Mouse (Mus musculus): ENCODE data around the gene Mlana. TPM values are rescaled to one million over a fixed set of nuclear protein-coding genes. Genes with fewer than 3 reads are reported as not detected.

Gene Mlana
- polyA plus RNA-seq, 1 experiment from 2014 or later = 0.21 TPM

DNA sequence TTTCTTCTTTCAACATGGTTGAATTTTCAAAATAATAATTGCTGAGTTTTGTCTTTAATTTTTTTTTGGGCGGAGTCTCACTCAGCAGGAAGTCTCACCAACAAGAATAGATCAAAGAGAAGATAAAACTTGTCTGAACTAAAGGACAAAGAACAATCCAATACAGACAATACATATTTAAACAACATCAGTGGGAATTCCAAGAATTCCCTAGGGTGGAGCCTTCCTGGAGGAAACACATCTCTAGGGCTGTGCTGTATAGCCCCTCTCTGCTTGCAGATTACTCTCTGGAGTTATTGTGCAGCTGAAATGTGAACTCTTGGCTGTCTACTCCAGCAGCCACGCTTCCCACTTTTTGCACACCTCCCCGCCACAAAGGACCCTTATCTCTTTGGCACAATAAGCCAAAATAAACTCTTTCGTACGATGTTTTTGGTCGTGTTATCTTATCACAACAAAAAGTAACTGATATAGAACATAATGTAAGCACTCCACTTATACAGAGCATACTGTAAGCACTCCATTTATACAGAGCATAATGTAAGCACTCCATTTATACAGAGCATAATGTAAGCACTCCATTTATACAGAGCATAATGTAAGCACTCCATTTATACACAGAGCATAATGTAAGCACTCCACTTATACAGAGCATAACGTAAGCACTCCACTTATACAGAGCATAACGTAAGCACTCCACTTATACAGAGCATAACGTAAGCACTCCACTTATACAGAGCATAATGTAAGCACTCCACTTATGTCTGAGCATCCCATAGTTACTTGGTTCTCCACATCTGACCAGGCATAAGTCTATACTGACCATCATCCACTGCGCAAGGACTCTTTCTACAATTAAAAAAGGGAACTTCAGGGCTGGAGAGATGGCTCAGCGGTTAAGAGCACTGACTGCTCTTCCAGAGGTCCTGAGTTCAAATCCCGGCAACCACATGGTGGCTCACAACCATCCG, 17.2 kb upstream of the Mlana start:
- Histone ChIP-seq H3K36me3 (replicated peaks) (no peaks in the 10 kb centered on the region), H3K4me1 (no peaks in the 10 kb centered on the region), H3K9me3 (peaks cover 11% of the 10 kb centered on the region; the same call in 1 of the 2 replicates), H3K4me3 (no peak overlapping the region), H3K27me3 (ENCODE audit: poor library complexity, severe bottlenecking) (no peaks in the 10 kb centered on the region), H3K27ac (no peak overlapping the region)
- 90% methylated on average over 13 of the region's 13 CpGs for WGBS
- no peak for DNase-seq (ENCODE audit: extremely low spot score, low spot score)

DNA sequence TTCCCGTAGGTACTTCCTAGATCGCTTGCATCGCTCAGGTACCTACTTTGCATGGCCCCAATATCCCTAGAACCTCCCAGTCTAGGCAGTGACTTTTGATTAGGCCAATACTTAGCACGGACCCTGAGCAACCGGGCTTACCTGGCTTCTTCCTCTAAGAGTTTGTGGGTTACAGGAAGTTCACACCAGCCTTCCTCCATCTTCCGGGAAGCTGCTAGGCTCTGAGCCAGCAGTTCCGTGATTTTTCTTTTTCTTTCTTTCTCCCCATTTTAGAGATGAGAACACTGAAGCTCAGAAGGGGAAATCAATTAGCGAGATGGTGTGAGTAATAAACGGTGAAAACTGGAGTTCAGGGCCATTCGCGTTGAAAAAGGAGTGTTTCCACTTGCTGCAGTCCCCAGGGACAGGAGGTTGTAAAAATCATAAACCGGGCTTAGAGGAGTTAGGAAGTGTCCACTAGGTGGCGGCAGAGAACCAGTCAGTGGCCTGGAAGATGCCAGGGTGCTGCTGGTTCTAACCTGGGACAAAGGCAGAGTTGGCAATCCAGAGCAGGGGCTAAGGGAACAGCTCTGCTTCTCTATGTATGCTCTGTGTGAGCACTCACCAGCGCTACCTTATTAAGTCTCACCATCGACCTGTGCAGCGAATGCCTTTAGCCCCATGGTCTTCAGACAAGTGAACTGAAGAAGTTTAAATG, 13.6 kb upstream of the Mlana start:
- Histone ChIP-seq H3K27ac (no peak overlapping the region), H3K4me1 (no peaks in the 10 kb centered on the region), H3K36me3 (replicated peaks) (no peaks in the 10 kb centered on the region), H3K9me3 (peaks cover 18% of the 10 kb centered on the region; the same call in 1 of the 2 replicates), H3K4me3 (no peak overlapping the region), H3K27me3 (ENCODE audit: poor library complexity, severe bottlenecking) (no peaks in the 10 kb centered on the region)
- peak; percentile 72 for DNase-seq (ENCODE audit: extremely low spot score, low spot score)
- 56% methylated on average over 16 of the region's 16 CpGs for WGBS

DNA sequence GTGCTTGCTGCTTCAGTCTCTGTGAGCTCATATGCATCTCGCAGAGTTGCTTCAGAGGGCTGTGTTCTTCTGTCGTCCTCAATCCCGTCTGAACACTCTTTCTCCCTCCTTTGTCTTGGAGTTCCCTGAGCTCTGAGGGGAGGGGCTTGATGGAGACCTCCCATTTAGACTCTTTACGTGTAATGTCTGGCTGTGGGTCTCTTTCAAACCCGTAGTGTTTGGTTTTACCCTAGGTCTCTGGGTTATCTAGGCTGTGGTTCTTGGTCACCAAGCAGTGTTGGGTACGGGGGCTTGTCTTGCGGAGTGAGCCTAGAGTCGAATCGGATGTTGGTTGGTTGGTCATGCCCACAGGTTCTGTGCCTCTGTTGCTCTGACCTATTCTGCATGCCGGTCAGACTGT, 2.6 kb upstream of the Mlana start:
- no peak for DNase-seq (ENCODE audit: extremely low spot score, low spot score)
- no peak overlapping the region for H3K27ac ChIP-seq
- WGBS = 91% methylated on average over 10 of the region's 10 CpGs
- H3K4me3 ChIP-seq = no peak overlapping the region
- no peaks in the 10 kb centered on the region for H3K36me3 ChIP-seq (replicated peaks)
- H3K9me3 ChIP-seq = peaks cover 3% of the 10 kb centered on the region; the same call in 1 of the 2 replicates
- peaks cover 6% of the 10 kb centered on the region; the same call in 1 of the 2 replicates for H3K4me1 ChIP-seq
- H3K27me3 ChIP-seq (ENCODE audit: poor library complexity, severe bottlenecking) = no peaks in the 10 kb centered on the region

DNA sequence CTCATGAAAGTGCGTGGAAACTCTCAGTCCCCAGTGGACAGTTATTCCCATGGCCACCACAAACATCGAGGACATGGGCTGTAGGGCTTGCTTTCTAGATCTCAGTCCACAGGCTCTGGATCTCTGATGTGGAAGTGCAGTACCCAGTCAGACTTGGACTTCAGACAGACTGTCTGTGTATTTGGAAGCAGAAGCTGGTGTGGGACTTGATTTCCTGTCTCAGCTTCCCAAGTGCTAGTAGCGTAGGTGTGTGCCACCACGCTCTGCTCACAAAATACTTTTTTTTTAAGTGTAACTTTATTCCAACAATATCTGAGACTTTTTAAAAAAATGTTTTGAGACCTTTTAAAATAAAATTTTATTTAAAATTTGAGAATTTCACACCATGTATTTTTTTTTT, 1.3 kb upstream of the Mlana start:
- H3K4me1 ChIP-seq = peaks cover 6% of the 10 kb centered on the region; the same call in 1 of the 2 replicates
- no peaks in the 10 kb centered on the region for H3K36me3 ChIP-seq (replicated peaks)
- H3K27ac ChIP-seq = no peak overlapping the region
- no peaks in the 10 kb centered on the region for H3K27me3 ChIP-seq (ENCODE audit: poor library complexity, severe bottlenecking)
- H3K9me3 ChIP-seq = peaks cover 3% of the 10 kb centered on the region; the same call in 1 of the 2 replicates
- DNase-seq (ENCODE audit: extremely low spot score, low spot score) = no peak
- no peak overlapping the region for H3K4me3 ChIP-seq
- WGBS = 92% methylated on average over 4 of the region's 4 CpGs

DNA sequence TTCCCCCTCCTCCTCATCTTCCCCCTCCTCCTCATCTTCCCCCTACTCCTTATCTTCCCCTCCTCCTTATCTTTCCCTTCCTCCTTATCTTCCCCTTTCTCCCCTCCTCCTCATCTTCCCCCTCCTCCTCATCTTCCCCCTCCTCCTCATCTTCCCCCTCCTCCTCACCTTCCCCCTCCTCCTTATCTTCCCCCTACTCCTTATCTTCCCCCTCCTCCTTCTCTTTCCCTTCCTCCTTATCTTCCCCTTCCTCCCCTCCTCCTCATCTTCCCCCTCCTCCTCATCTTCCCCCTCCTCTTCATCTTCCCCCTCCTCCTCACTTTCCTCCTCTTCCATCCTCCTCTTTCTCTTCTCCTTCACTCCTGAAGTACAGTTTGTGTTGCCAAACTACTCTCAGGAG, 784 bp upstream of the Mlana start:
- peaks cover 6% of the 10 kb centered on the region; the same call in 1 of the 2 replicates for H3K4me1 ChIP-seq
- peaks cover 3% of the 10 kb centered on the region; the same call in 1 of the 2 replicates for H3K9me3 ChIP-seq
- no peak overlapping the region for H3K4me3 ChIP-seq
- no peaks in the 10 kb centered on the region for H3K36me3 ChIP-seq (replicated peaks)
- no peaks in the 10 kb centered on the region for H3K27me3 ChIP-seq (ENCODE audit: poor library complexity, severe bottlenecking)
- no peak overlapping the region for H3K27ac ChIP-seq
- no peak for DNase-seq (ENCODE audit: extremely low spot score, low spot score)

DNA sequence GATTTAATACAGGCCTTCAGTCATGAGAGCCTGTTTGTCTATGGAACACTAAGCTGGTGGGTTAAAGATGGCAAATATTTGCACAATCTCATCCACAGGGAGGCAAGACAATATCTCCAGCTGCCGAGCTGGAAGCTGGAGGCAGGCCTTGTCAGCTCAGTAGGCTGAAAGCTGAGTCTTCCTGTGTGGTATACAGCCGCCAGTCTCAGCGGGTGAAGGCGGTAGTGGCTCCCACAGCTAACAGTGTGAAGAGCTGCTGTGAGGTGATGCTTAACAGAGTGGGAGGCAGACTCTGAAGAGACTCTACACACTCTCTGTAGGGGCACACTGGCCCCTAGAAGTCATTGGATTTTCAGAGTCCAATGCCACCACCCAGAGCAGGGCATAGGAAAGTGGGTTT, 4.1 kb downstream of the Mlana start:
- no peaks in the 10 kb centered on the region for H3K27me3 ChIP-seq (ENCODE audit: poor library complexity, severe bottlenecking)
- WGBS = 86% methylated on average over 4 of the region's 4 CpGs
- H3K4me1 ChIP-seq = peaks cover 14% of the 10 kb centered on the region
- H3K4me3 ChIP-seq = no peak overlapping the region
- H3K9me3 ChIP-seq = no peaks in the 10 kb centered on the region
- no peaks in the 10 kb centered on the region for H3K36me3 ChIP-seq (replicated peaks)
- DNase-seq (ENCODE audit: extremely low spot score, low spot score) = no peak
- H3K27ac ChIP-seq = no peak overlapping the region

DNA sequence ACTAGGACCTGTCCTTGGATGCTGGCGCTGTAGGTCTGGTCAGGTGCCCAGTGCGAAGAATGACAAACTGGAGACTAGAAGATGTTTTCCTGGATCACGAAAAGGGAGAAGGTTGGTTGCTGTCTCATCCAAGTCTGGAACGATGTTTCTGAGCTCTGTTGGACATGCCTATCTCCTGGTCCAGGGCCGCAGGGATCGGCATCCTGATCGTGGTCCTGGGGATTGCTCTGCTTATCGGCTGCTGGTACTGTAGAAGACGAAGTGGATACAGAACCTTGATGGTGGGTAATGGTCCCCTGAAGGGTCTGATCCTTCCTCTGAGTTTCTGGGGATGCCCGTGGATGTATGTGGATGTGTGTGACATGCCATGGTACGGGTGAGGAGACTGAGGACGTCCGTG, 6.8 kb downstream of the Mlana start:
- H3K27me3 ChIP-seq (ENCODE audit: poor library complexity, severe bottlenecking) = no peaks in the 10 kb centered on the region
- no peak for DNase-seq (ENCODE audit: extremely low spot score, low spot score)
- no peak overlapping the region for H3K27ac ChIP-seq
- no peak overlapping the region for H3K4me3 ChIP-seq
- no peaks in the 10 kb centered on the region for H3K9me3 ChIP-seq
- peaks cover 19% of the 10 kb centered on the region for H3K4me1 ChIP-seq
- no peaks in the 10 kb centered on the region for H3K36me3 ChIP-seq (replicated peaks)
- 94% methylated on average over 13 of the region's 13 CpGs for WGBS

DNA sequence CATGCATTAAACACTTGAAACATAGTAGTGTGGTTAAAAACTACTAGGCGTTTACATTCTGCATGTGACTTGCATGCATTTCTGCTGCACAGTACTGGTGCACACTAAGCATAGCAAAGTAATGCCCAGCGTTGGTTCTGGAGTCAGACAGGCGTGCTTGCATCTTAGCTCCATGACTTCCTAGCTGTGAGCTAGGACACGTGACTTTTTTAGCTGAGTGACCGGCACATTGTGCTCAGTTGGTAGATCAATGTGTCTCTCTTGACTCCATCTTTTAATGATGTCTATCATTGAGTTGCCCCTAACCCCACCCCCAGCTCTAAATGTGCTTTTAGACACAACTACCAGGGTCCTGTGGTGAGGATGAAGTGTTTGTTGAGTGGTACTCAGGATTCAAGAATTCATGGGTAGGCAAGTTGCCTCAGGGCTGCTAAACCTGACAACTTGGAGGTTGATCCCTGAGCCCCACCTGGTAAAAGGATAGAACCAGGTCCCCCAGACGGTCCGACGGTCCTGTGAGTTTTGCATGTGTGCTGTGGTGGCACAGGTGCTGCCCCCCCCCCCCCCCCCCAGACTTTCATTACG, 9.8 kb downstream of the Mlana start:
- H3K4me3 ChIP-seq = no peak overlapping the region
- WGBS = 90% methylated on average over 9 of the region's 9 CpGs
- H3K9me3 ChIP-seq = no peaks in the 10 kb centered on the region
- no peaks in the 10 kb centered on the region for H3K36me3 ChIP-seq (replicated peaks)
- peaks cover 19% of the 10 kb centered on the region for H3K4me1 ChIP-seq
- no peak overlapping the region for H3K27ac ChIP-seq
- DNase-seq (ENCODE audit: extremely low spot score, low spot score) = no peak
- H3K27me3 ChIP-seq (ENCODE audit: poor library complexity, severe bottlenecking) = no peaks in the 10 kb centered on the region

DNA sequence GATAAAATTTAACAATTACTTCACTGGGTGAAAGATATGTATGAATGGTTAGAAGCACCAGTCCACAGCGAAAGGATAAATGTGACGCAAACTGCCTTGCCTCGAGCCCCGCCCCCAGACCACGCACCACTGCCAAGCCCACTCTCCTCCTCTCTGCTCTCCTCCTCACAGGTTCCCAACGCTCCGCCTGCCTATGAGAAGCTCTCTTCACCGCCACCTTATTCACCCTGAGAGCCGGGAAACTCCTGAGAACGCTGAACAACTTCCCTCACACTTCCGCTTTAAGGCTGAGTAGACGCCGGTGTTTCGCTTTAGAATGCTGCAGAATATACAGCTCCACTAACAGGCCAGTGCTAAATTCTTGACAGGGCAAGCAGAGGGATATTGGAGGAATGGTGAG, 10.4 kb downstream of the Mlana start:
- Histone ChIP-seq H3K9me3 (no peaks in the 10 kb centered on the region), H3K4me1 (peaks cover 14% of the 10 kb centered on the region), H3K27ac (no peak overlapping the region), H3K4me3 (no peak overlapping the region), H3K27me3 (ENCODE audit: poor library complexity, severe bottlenecking) (no peaks in the 10 kb centered on the region), H3K36me3 (replicated peaks) (no peaks in the 10 kb centered on the region)
- WGBS = 69% methylated on average over 14 of the region's 14 CpGs
- DNase-seq (ENCODE audit: extremely low spot score, low spot score) = no peak

DNA sequence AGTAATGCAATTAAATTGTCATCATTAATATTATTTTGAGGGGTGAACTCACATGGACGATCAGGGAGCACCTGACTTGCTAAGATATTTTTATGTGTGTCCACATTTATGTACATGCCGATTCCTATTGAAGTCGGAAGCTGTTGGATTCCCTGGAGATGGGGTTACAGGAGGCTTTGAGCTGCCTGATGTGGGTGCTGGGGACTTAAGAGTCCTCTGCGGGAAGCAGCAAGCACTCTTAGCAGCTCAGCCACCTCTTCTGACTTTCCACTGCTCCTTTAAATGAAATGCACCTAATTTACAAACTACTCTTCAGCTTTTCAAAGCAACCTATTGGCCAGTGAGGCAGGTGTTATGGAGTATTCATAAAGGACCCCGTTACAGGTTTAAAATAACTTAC, 10.8 kb downstream of the Mlana start:
- Histone ChIP-seq H3K4me1 (peaks cover 11% of the 10 kb centered on the region; the same call in 1 of the 2 replicates), H3K27me3 (ENCODE audit: poor library complexity, severe bottlenecking) (no peaks in the 10 kb centered on the region), H3K4me3 (no peak overlapping the region), H3K9me3 (no peaks in the 10 kb centered on the region), H3K27ac (no peak overlapping the region), H3K36me3 (replicated peaks) (no peaks in the 10 kb centered on the region)
- WGBS = 76% methylated on average over 5 of the region's 5 CpGs
- DNase-seq (ENCODE audit: extremely low spot score, low spot score) = no peak

DNA sequence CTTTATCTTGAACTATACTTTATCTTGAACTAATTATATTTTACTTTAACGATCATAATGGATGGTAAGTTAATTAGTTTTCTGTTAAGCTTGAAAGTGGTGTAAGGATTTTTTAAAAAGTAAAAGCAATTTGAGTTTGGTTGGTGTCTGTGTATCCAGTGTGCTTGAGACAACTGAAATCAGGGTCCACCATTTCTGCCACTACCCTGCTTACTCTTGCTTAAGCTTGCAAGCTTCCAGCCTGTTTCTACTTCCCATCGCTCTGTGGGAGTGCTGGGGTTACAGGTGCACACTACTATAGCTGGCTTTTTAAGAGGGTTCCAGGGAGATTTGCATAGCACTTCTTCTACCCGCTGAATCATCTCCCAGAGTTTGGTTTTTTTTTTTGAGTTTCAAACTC, 11.8 kb downstream of the Mlana start:
- Histone ChIP-seq H3K27ac (no peak overlapping the region), H3K4me3 (no peak overlapping the region), H3K4me1 (peaks cover 11% of the 10 kb centered on the region; the same call in 1 of the 2 replicates), H3K27me3 (ENCODE audit: poor library complexity, severe bottlenecking) (no peaks in the 10 kb centered on the region), H3K9me3 (no peaks in the 10 kb centered on the region), H3K36me3 (replicated peaks) (no peaks in the 10 kb centered on the region)
- WGBS = 78% methylated on average over 3 of the region's 3 CpGs
- no peak for DNase-seq (ENCODE audit: extremely low spot score, low spot score)

DNA sequence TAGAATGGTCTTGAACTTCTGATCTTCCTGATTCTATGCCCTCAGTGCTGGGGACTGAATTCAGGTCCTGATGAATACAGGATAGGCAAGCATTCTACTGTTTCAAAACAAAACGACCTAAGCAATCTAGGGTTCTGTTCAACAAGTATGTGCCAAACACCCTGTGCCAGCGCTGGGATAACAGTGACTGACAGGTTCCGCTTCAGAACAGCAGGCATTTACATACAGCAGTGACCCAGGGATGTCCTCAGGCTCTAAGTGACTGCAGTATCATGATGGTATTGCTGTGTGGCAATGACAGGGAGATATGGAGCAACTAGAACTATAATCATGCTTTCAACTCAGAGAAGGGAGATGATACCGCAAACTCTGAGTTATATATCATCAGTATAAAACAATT, 15.8 kb downstream of the Mlana start:
- Histone ChIP-seq H3K27me3 (ENCODE audit: poor library complexity, severe bottlenecking) (no peaks in the 10 kb centered on the region), H3K27ac (no peak overlapping the region), H3K4me1 (peaks cover 5% of the 10 kb centered on the region; the same call in 1 of the 2 replicates), H3K36me3 (replicated peaks) (peaks cover 29% of the 10 kb centered on the region), H3K4me3 (no peak overlapping the region), H3K9me3 (no peaks in the 10 kb centered on the region)
- no peak for DNase-seq (ENCODE audit: extremely low spot score, low spot score)
- 92% methylated on average over 4 of the region's 4 CpGs for WGBS
